Mouse (Mus musculus) heart, postnatal 14 days (tissue): ENCODE data around the gene Efcab3. TPM values are rescaled to one million over a fixed set of nuclear protein-coding genes. Genes with fewer than 3 reads are reported as not detected.

Experiments
- DNase-seq, 2 experiments: peaks; one replicate each; pipeline ENCODE4 v3.0.0; 2021 to 2022
- intact Hi-C: fragments of 180-260 bp; cut with DNase I; formaldehyde crosslinking; loops from one replicate; pipeline ENCODE4 v1.15.1; 2025
- total RNA-seq, 2 experiments: library from RNA; stranded (reverse); gene quantifications; 2 replicates each; pipeline ENCODE4 v1.2.3; 2021

The Efcab3 gene
- total RNA-seq, 2 experiments from 2014 or later, result not detected

GRCm38 (mm10) chr11:105144508-105145210 is 81.3 kb downstream of the Efcab3 start:
- intact Hi-C loops, result no loop called here
- no peak for DNase-seq

- DNase-seq, result no peak
- intact Hi-C loops, result no loop called here
Measured at GRCm38 (mm10) chr11:105145211-105145610, 81.8 kb downstream of the Efcab3 start.

GRCm38 (mm10) chr11:105146593-105146992 is 83.2 kb downstream of the Efcab3 start, which contains the start of gene Gm10842:
Gene Gm10842, plus strand, starts transcription at chr11:105146893.
- no peak for DNase-seq
- intact Hi-C loops, result no loop called here

- no peak for DNase-seq
- intact Hi-C loops, result no loop called here
Measured at GRCm38 (mm10) chr11:105149353-105149752, 86.0 kb downstream of the Efcab3 start.

- DNase-seq, result no peak
- intact Hi-C loops, result no loop called here
Measured at GRCm38 (mm10) chr11:105149766-105150165, 86.4 kb downstream of the Efcab3 start.

- DNase-seq, result no peak
- intact Hi-C loops, result no loop called here
Measured at GRCm38 (mm10) chr11:105150691-105151090, 87.3 kb downstream of the Efcab3 start.

GRCm38 (mm10) chr11:105151226-105152016 is 88.0 kb downstream of the Efcab3 start:
- intact Hi-C loops, result no loop called here
- no peak for DNase-seq

- intact Hi-C loops, result no loop called here
- no peak for DNase-seq
Measured at GRCm38 (mm10) chr11:105152017-105152300, 88.6 kb downstream of the Efcab3 start.

GRCm38 (mm10) chr11:105152357-105152899 is 89.0 kb downstream of the Efcab3 start:
- DNase-seq, result no peak
- intact Hi-C loops, result no loop called here

- DNase-seq, result peak; percentile 25 to 67
- intact Hi-C loops, result no loop called here
Measured at GRCm38 (mm10) chr11:105153068-105153833, 89.9 kb downstream of the Efcab3 start.

GRCm38 (mm10) chr11:105155915-105156314 is 92.5 kb downstream of the Efcab3 start:
- no peak for DNase-seq
- intact Hi-C loops, result no loop called here

- intact Hi-C loops, result no loop called here
- DNase-seq, result peak in 1 of 2 experiments; percentile 23
Measured at GRCm38 (mm10) chr11:105156748-105157267, 93.4 kb downstream of the Efcab3 start.

- no peak for DNase-seq
- intact Hi-C loops, result no loop called here
Measured at GRCm38 (mm10) chr11:105158047-105158446, 94.7 kb downstream of the Efcab3 start.

GRCm38 (mm10) chr11:105159673-105160360 is 96.4 kb downstream of the Efcab3 start:
- DNase-seq, result no peak

GRCm38 (mm10) chr11:105161411-105161810 is 98.0 kb downstream of the Efcab3 start:
- no peak for DNase-seq
- intact Hi-C loops, result no loop called here

More at GRCm38 (mm10) chr11:105159673-105160360, 96.4 kb downstream of the Efcab3 start:
- intact Hi-C loops, result no loop called here

- no peak for DNase-seq
- intact Hi-C loops, result no loop called here
Measured at GRCm38 (mm10) chr11:105164516-105165510, 101.4 kb downstream of the Efcab3 start.

GRCm38 (mm10) chr11:105166780-105167179 is 103.4 kb downstream of the Efcab3 start:
- no peak for DNase-seq

More at GRCm38 (mm10) chr11:105166780-105167179, 103.4 kb downstream of the Efcab3 start:
- intact Hi-C loops, result no loop called here
